Mouse (Mus musculus) ES-Bruce4 (cell line): ENCODE data around the gene Ifih1.

Source experiments
- EP300 ChIP-seq: IDR thresholded peaks from 2 replicates; pipeline ENCODE4 v1.6.1; 2011; ENCODE audit warnings: low read depth, low read length; ENCODE audit not compliant: insufficient read depth
- POLR2A ChIP-seq: IDR thresholded peaks from one replicate; pipeline ENCODE4 v1.8.1; 2011; ENCODE audit warnings: low read length; ENCODE audit not compliant: insufficient read depth

GRCm38 (mm10) chr2:62589333-62589732, 56.7 kb downstream of the Ifih1 start:
- no peak for TF ChIP-seq EP300
- TF ChIP-seq POLR2A, result no peak
